Mouse (Mus musculus) lung, postnatal 0 days (tissue): ENCODE measurements around the gene Dlgap1. TPM values are rescaled to one million over a fixed set of nuclear protein-coding genes. Genes with fewer than 3 reads are reported as not detected.

Source experiments
- ATAC-seq: fragments of 200-750 bp; cut with Nextera tagmentation; 2 replicates; pipeline ENCODE4 v1.8.0; 2017; ENCODE audit warnings: moderate library complexity
- DNase-seq: peaks from one replicate; pipeline ENCODE4 v3.0.0-alpha.2; 2016; ENCODE audit warnings: low spot score
- H3K27ac ChIP-seq: fragments of 300-500 bp; sonication (generic); 2 replicates; pipeline ENCODE4 v1.5.1; 2014; ENCODE audit warnings: antibody characterized with exemption, mild to moderate bottlenecking, low read length, mixed read lengths
- H3K27me3 ChIP-seq: fragments of 300-500 bp; sonication (generic); replicated peaks from 2 replicates; pipeline ENCODE4 v1.6.1; 2014; ENCODE audit warnings: low read length, mixed read lengths; ENCODE audit not compliant: insufficient read depth
- H3K36me3 ChIP-seq: fragments of 300-500 bp; sonication (generic); 2 replicates; pipeline ENCODE4 v1.6.1; 2014; ENCODE audit warnings: low read length, mixed read lengths; ENCODE audit not compliant: insufficient read depth
- H3K4me1 ChIP-seq: fragments of 300-500 bp; sonication (generic); 2 replicates; pipeline ENCODE4 v1.6.1; 2014; ENCODE audit warnings: antibody characterized with exemption, low read depth, low read length, mixed read lengths; ENCODE audit not compliant: insufficient read depth
- H3K4me2 ChIP-seq: fragments of 300-500 bp; sonication (generic); replicated peaks from 2 replicates; pipeline ENCODE4 v1.6.1; 2014; ENCODE audit warnings: low read depth, mild to moderate bottlenecking, low read length, moderate library complexity, mixed read lengths
- H3K4me3 ChIP-seq: fragments of 300-500 bp; sonication (generic); 2 replicates; pipeline ENCODE4 v1.5.1; 2014; ENCODE audit warnings: low read depth, low read length
- H3K9ac ChIP-seq: fragments of 300-500 bp; sonication (generic); replicated peaks from 2 replicates; pipeline ENCODE4 v1.6.1; 2014; ENCODE audit warnings: low read depth, mild to moderate bottlenecking
- H3K9me3 ChIP-seq: fragments of 300-500 bp; sonication (generic); 2 replicates; pipeline ENCODE4 v1.6.1; 2016; ENCODE audit warnings: low read length, mixed read lengths
- CTCF ChIP-seq: IDR thresholded peaks from 2 replicates; pipeline ENCODE4 v1.5.1; 2016; ENCODE audit warnings: antibody characterized with exemption, mild to moderate bottlenecking
- EP300 ChIP-seq: IDR thresholded peaks from 2 replicates; pipeline ENCODE4 v1.6.1; 2016; ENCODE audit warnings: antibody characterized with exemption, mild to moderate bottlenecking, control low read depth
- WGBS: fragments of 180-500 bp; shearing (Covaris S2); extraction: QIAGEN DNeasy Blood & Tissue Kit; methylation state at CpG from one replicate; pipeline ENCODE4 v1.1.7; 2014; 5-methylcytosine and 5-hydroxymethylcytosine counted together
- polyA plus RNA-seq: library from polyadenylated mRNA; unstranded; fragments of >200 nt; fragmentation: Nextera tagmentation; extraction: Ambion mirVana; gene quantifications from 2 replicates; pipeline ENCODE4 v1.2.1, GENCODE M21; 2015

The Dlgap1 gene
- polyA plus RNA-seq, 1 experiment from 2014 or later, result 0.26 TPM

- Histone ChIP-seq H3K9me3 (no peaks in the 10 kb centered on the region), H3K4me1 (no peaks in the 10 kb centered on the region), H3K27me3 (no peaks in the 10 kb centered on the region), H3K9ac (no peak overlapping the region), H3K4me2 (no peak overlapping the region), H3K36me3 (no peaks in the 10 kb centered on the region), H3K27ac (no peak overlapping the region), H3K4me3 (no peak overlapping the region)
- 80% methylated on average over 12 of the region's 12 CpGs for WGBS
- ATAC-seq (no peak), DNase-seq (no peak)
- no peak for TF ChIP-seq EP300
- no peak for TF ChIP-seq CTCF
Observed at GRCm38 (mm10) chr17:70517333-70517732, 548.5 kb downstream of the Dlgap1 start.

- no peaks in the 10 kb centered on the region for H3K27me3 ChIP-seq
- H3K4me2 ChIP-seq, result no peak overlapping the region
- H3K27ac ChIP-seq, result no peak overlapping the region
- DNase-seq (no peak), ATAC-seq (no peak)
- no peaks in the 10 kb centered on the region for H3K9me3 ChIP-seq
- TF ChIP-seq EP300 (no peak), CTCF (no peak)
- no peak overlapping the region for H3K9ac ChIP-seq
- no peaks in the 10 kb centered on the region for H3K4me1 ChIP-seq
- no peak overlapping the region for H3K4me3 ChIP-seq
- H3K36me3 ChIP-seq, result no peaks in the 10 kb centered on the region
- 66% methylated on average over 5 of the region's 5 CpGs for WGBS
Observed at GRCm38 (mm10) chr17:70521058-70521851, 552.4 kb downstream of the Dlgap1 start.

- H3K9ac ChIP-seq, result no peak overlapping the region
- 29% methylated on average over 11 of the region's 11 CpGs for WGBS
- no peak overlapping the region for H3K27ac ChIP-seq
- no peak overlapping the region for H3K4me3 ChIP-seq
- H3K4me2 ChIP-seq, result no peak overlapping the region
- TF ChIP-seq CTCF, result no peak
- TF ChIP-seq EP300, result no peak
- no peaks in the 10 kb centered on the region for H3K27me3 ChIP-seq
- no peaks in the 10 kb centered on the region for H3K36me3 ChIP-seq
- no peak for DNase-seq
- no peaks in the 10 kb centered on the region for H3K4me1 ChIP-seq
- ATAC-seq, result no peak
- no peaks in the 10 kb centered on the region for H3K9me3 ChIP-seq
Observed at GRCm38 (mm10) chr17:70521971-70522370, 553.1 kb downstream of the Dlgap1 start.

GRCm38 (mm10) chr17:70525990-70526389, 557.1 kb downstream of the Dlgap1 start:
- H3K9ac ChIP-seq, result no peak overlapping the region
- H3K4me1 ChIP-seq, result no peaks in the 10 kb centered on the region
- WGBS, result 47% methylated on average over 3 of the region's 3 CpGs
- no peaks in the 10 kb centered on the region for H3K36me3 ChIP-seq
- TF ChIP-seq EP300 (no peak), CTCF (no peak)
- no peak for DNase-seq
- no peaks in the 10 kb centered on the region for H3K27me3 ChIP-seq
- no peak overlapping the region for H3K4me3 ChIP-seq
- H3K27ac ChIP-seq, result no peak overlapping the region
- no peaks in the 10 kb centered on the region for H3K9me3 ChIP-seq
- H3K4me2 ChIP-seq, result no peak overlapping the region
- no peak for ATAC-seq

- H3K4me1 ChIP-seq, result no peaks in the 10 kb centered on the region
- TF ChIP-seq EP300 (no peak), CTCF (peak; percentile 73)
- WGBS, result 18% methylated on average over 9 of the region's 9 CpGs
- H3K9ac ChIP-seq, result no peak overlapping the region
- no peaks in the 10 kb centered on the region for H3K36me3 ChIP-seq
- no peak overlapping the region for H3K27ac ChIP-seq
- H3K4me3 ChIP-seq, result no peak overlapping the region
- H3K27me3 ChIP-seq, result no peaks in the 10 kb centered on the region
- DNase-seq, result peak; percentile 73
- peak; percentile 44; the same call in 1 of the 2 replicates for ATAC-seq
- H3K9me3 ChIP-seq, result no peaks in the 10 kb centered on the region
- H3K4me2 ChIP-seq, result no peak overlapping the region
Observed at GRCm38 (mm10) chr17:70527101-70527500, 558.2 kb downstream of the Dlgap1 start.

DNA sequence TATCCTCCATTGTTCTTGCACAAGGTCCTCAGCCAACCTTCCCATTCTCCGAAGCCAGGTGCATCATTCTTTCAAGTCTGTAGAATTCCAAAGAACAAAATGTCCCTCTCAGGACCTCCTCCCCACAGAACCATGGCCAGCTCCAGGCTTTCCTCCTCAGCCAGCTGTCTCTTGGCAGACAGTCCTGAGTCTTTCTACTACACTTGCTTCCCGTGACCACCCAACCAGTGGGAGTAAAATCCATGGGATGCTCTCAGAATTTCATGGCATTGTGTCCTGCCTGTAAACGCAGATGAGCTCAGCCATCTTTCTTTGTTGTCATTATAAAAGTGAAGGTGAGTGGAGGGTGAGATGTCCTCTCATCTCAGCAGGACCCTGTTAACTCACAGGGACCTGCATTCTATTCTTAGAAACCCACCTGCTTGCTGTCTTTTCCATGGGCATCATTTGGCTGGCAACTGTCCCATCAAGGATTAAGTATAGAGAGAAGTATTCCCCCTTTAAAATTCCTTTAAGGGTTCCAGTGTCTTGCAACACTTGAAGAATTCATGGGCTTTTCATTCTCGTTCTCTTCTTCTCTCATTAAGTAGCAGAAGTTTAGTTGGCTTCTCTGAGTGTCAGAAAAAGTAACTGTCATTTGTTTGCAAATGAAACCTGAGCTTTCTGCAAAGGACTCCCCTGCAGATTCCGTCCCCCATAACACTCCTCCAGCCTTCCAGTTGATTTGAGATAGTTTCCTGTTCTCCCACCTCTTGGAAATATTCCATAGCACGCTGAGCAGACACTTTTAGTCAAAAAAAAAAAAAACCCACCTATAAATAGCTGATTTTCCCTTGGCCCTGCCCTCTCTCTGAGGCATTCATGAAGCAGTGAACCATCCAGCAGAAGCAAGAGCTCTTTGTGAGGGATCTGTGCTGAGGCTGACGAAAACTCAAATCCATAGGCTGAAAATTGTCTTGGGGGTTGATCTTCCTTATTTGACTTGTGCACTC, 559.6 kb downstream of the Dlgap1 start:
- Histone ChIP-seq H3K27ac (no peak overlapping the region), H3K4me2 (no peak overlapping the region), H3K36me3 (no peaks in the 10 kb centered on the region), H3K4me1 (no peaks in the 10 kb centered on the region), H3K4me3 (no peak overlapping the region), H3K27me3 (no peaks in the 10 kb centered on the region), H3K9ac (no peak overlapping the region), H3K9me3 (no peaks in the 10 kb centered on the region)
- WGBS, result 38% methylated on average over 7 of the region's 7 CpGs
- TF ChIP-seq CTCF (no peak), EP300 (no peak)
- no peak for DNase-seq
- ATAC-seq, result no peak
